In the genomic region with DNA sequence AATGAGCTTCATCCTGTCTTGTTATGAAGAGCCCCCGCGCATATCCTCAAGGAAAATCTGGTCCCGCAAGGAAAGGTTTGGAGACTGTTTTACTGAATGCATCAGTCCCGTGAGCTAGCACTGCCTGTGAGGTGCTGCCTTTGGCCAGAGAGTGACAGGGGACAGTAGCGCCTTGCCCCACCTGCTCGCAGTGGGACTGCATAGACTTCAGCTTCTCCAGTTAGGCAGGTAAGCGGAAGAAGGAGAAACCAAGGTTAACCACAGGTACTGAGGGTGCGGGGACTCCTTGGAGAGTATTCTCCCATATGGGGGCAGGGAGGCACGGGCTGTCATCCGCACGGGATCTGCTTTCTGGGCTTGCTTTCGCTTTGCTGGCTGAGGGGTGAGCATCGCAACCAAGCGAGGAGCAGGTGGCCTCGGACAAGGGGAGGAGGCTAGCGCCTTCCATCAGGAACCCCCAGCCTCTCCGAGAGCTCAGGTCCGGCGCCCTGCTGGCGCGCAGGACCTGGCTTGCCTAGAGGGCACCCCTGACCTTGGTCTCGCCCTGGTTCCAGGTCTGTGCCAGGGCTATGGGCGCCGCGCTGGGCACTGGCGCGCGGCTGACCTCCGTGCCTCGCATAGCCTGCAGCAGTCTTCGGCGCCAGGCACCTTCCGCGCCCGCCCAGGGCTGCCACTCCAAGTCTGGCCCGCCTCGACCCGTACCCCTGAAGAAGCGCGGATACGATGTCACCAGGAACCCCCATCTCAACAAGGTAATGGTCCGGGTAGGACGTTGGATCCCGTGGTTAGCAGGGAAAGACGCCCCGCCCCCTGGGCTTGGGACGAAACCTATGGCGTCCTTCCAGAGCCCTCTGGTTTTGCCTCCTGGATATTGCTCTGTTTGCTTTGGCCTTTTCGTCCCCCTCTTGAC, we compare ENCODE assay signal across 8 mouse cellular contexts. TPM values are rescaled to one million over a fixed set of nuclear protein-coding genes. Genes with fewer than 3 reads are reported as not detected.
A peak's percentile ranks its signal among the peaks of the same experiment; 100 is the strongest.
DNase-seq lines count a peak whose midpoint lies in the region; ATAC-seq and TF ChIP-seq lines count a peak whose summit lies in the region.

A gene (plus strand): TSS at position 51 of the 910 bp plus-strand sequence.

- no peak for TF ChIP-seq CTCF in testis, adult 2 months (IDR thresholded peaks at IDR 0.05; ENCODE audit: control insufficient read depth, insufficient read depth, insufficient replicate concordance, low read depth, low read length)
- no peak for TF ChIP-seq CTCF in small intestine, adult 2 months (IDR thresholded peaks at IDR 0.05; ENCODE audit: extremely low read depth, insufficient read length, insufficient replicate concordance, low read depth, low read length)

- H3K27ac ChIP-seq in testis, adult 2 months (ENCODE audit: control insufficient read depth, insufficient read depth, low read depth, low read length) = peak within 1 kb of the TSS; percentile 37; the same call in 1 of the 2 replicates
- H3K27ac ChIP-seq in embryonic facial prominence, embryonic 11.5 days (replicated peaks; ENCODE audit: low read depth, low read length) = no peak within 1 kb of the TSS
- peak within 1 kb of the TSS; percentile 82 for H3K27ac ChIP-seq in midbrain, embryonic 10.5 days (replicated peaks)
- no peak within 1 kb of the TSS for H3K27ac ChIP-seq in small intestine, adult 2 months (ENCODE audit: insufficient read depth, low read depth, low read length)

- intact Hi-C loops in left cerebral cortex, postnatal 36 days (cut with DNase I) = loop anchor here (5.0 kb wide), 2 partner anchors 35 to 115 kb away; no protein-coding TSS in a partner anchor

- 4% methylated on average over 49 of the region's 49 CpGs for WGBS in embryonic facial prominence, embryonic 11.5 days
- WGBS in midbrain, embryonic 10.5 days = 6% methylated on average over 49 of the region's 49 CpGs
- 3% methylated on average over 49 of the region's 49 CpGs for WGBS in small intestine, adult 2 months

- no peaks in the 10 kb centered on the region for H3K9me3 ChIP-seq in embryonic facial prominence, embryonic 11.5 days (replicated peaks; ENCODE audit: control insufficient read depth, low read length)
- H3K9me3 ChIP-seq in midbrain, embryonic 10.5 days (replicated peaks) = no peaks in the 10 kb centered on the region

- DNase-seq in testis, postnatal 14 days (ENCODE audit: low spot score) = no peak
- peak; percentile 73 for DNase-seq in embryonic facial prominence, embryonic 11.5 days (ENCODE audit: low spot score)
- DNase-seq in heart, adult 11 months = peak; percentile 98
- DNase-seq in kidney, adult 11 months = peak; percentile 83
- DNase-seq in left cerebral cortex, postnatal 36 days (ENCODE audit: low spot score in 2 of 2) = peak; percentile 64 to 68
- peak; percentile 52 for DNase-seq in midbrain, embryonic 10.5 days (ENCODE audit: low spot score)

- peak within 1 kb of the TSS; percentile 81 for H3K4me3 ChIP-seq in testis, adult 2 months (ENCODE audit: control insufficient read depth, low read depth, low read length)
- peak within 1 kb of the TSS; percentile 60 for H3K4me3 ChIP-seq in embryonic facial prominence, embryonic 11.5 days (ENCODE audit: low read depth, low read length)
- H3K4me3 ChIP-seq in midbrain, embryonic 10.5 days = peak within 1 kb of the TSS; percentile 77
- peak within 1 kb of the TSS; percentile 69 for H3K4me3 ChIP-seq in small intestine, adult 2 months (ENCODE audit: low read depth, low read length)

- H3K36me3 ChIP-seq in testis, adult 2 months (ENCODE audit: control insufficient read depth, insufficient read depth, low read length) = no peaks in the 10 kb centered on the region
- no peaks in the 10 kb centered on the region for H3K36me3 ChIP-seq in embryonic facial prominence, embryonic 11.5 days (replicated peaks; ENCODE audit: control insufficient read depth, insufficient read depth, low read depth, low read length)
- no peaks in the 10 kb centered on the region for H3K36me3 ChIP-seq in midbrain, embryonic 10.5 days
- no peaks in the 10 kb centered on the region for H3K36me3 ChIP-seq in small intestine, adult 2 months (ENCODE audit: control insufficient read depth, insufficient read depth, low read length)

- H3K27me3 ChIP-seq in testis, adult 2 months (ENCODE audit: control insufficient read depth, insufficient read depth, low read length) = no peaks in the 10 kb centered on the region
- no peaks in the 10 kb centered on the region for H3K27me3 ChIP-seq in embryonic facial prominence, embryonic 11.5 days (ENCODE audit: control insufficient read depth, insufficient read depth, low read length)
- H3K27me3 ChIP-seq in midbrain, embryonic 10.5 days (ENCODE audit: low read depth, poor library complexity, severe bottlenecking) = peaks cover 43% of the 10 kb centered on the region
- no peaks in the 10 kb centered on the region for H3K27me3 ChIP-seq in small intestine, adult 2 months (ENCODE audit: control insufficient read depth, insufficient read depth, low read length)

- no peak for TF ChIP-seq POLR2A in testis, adult 2 months (IDR thresholded peaks at IDR 0.05; ENCODE audit: control insufficient read depth, low read depth, low read length)
- no peak for TF ChIP-seq POLR2A in small intestine, adult 2 months (IDR thresholded peaks at IDR 0.05; ENCODE audit: low read depth, low read length)

- peaks cover 6% of the 10 kb centered on the region for H3K4me1 ChIP-seq in testis, adult 2 months (ENCODE audit: control insufficient read depth, insufficient read depth, low read length)
- H3K4me1 ChIP-seq in embryonic facial prominence, embryonic 11.5 days (ENCODE audit: control insufficient read depth, insufficient read depth, low read length) = no peaks in the 10 kb centered on the region
- peaks cover 37% of the 10 kb centered on the region for H3K4me1 ChIP-seq in midbrain, embryonic 10.5 days
- no peaks in the 10 kb centered on the region for H3K4me1 ChIP-seq in small intestine, adult 2 months (ENCODE audit: control insufficient read depth, insufficient read depth, insufficient read length, low read length)

- peak within 1 kb of the TSS; percentile 100 for H3K4me2 ChIP-seq in embryonic facial prominence, embryonic 11.5 days (ENCODE audit: low read depth, low read length)

- ATAC-seq in embryonic facial prominence, embryonic 11.5 days (replicated peaks; ENCODE audit: insufficient number of reproducible peaks, low FRiP score, low TSS enrichment, low read depth) = peak; percentile 66

- H3K9ac ChIP-seq in embryonic facial prominence, embryonic 11.5 days (replicated peaks; ENCODE audit: low read length) = peak within 1 kb of the TSS; percentile 70

RNA-seq across cellular contexts. Expression of the gene that starts here (rescaled TPM):
- polyA plus RNA-seq in testis, adult 2 months (2012; rRNA removed) = 16.7 and 17.0 TPM in 2 replicates
- 0.77 and 2.0 TPM in 2 replicates for polyA plus RNA-seq in embryonic facial prominence, embryonic 11.5 days (2014; fragmentation: Nextera tagmentation; extraction: Ambion mirVana)
- total RNA-seq in left cerebral cortex, postnatal 36 days (2021) = 100 to 1,000 TPM; 103 TPM
- 1.1 and 1.3 TPM in 2 replicates for polyA plus RNA-seq in midbrain, embryonic 10.5 days (2016; fragmentation: Nextera tagmentation; extraction: Ambion mirVana)
- 0.58 and 1.5 TPM in 2 replicates for polyA plus RNA-seq in small intestine, adult 2 months (2012; rRNA removed)

Comparison
In these comparisons a context has a peak if more than half of its experiments do, and no peak if none do; other contexts are left out.
1. H3K27ac ChIP-seq: peak in testis, adult 2 months (single experiment) and midbrain, embryonic 10.5 days (single experiment); none in embryonic facial prominence, embryonic 11.5 days (single experiment) and small intestine, adult 2 months (single experiment).
2. Peak in every context shown above with its lines, with median percentiles within 50 percentile points of each other: H3K4me3 ChIP-seq.